Mouse (Mus musculus) lung, postnatal 0 days (tissue): Measurements from ENCODE around the gene Ascc2. TPM values are rescaled to one million over a fixed set of nuclear protein-coding genes. Genes with fewer than 3 reads are reported as not detected.

Experiments
- ATAC-seq: fragments of 200-750 bp; cut with Nextera tagmentation; 2 replicates; pipeline ENCODE4 v1.8.0; 2017; ENCODE audit warnings: moderate library complexity
- DNase-seq: peaks from one replicate; pipeline ENCODE4 v3.0.0-alpha.2; 2016; ENCODE audit warnings: low spot score
- H3K27ac ChIP-seq: fragments of 300-500 bp; sonication (generic); 2 replicates; pipeline ENCODE4 v1.5.1; 2014; ENCODE audit warnings: antibody characterized with exemption, mild to moderate bottlenecking, low read length, mixed read lengths
- H3K27me3 ChIP-seq: fragments of 300-500 bp; sonication (generic); replicated peaks from 2 replicates; pipeline ENCODE4 v1.6.1; 2014; ENCODE audit warnings: low read length, mixed read lengths; ENCODE audit not compliant: insufficient read depth
- H3K36me3 ChIP-seq: fragments of 300-500 bp; sonication (generic); 2 replicates; pipeline ENCODE4 v1.6.1; 2014; ENCODE audit warnings: low read length, mixed read lengths; ENCODE audit not compliant: insufficient read depth
- H3K4me1 ChIP-seq: fragments of 300-500 bp; sonication (generic); 2 replicates; pipeline ENCODE4 v1.6.1; 2014; ENCODE audit warnings: antibody characterized with exemption, low read depth, low read length, mixed read lengths; ENCODE audit not compliant: insufficient read depth
- H3K4me2 ChIP-seq: fragments of 300-500 bp; sonication (generic); replicated peaks from 2 replicates; pipeline ENCODE4 v1.6.1; 2014; ENCODE audit warnings: low read depth, mild to moderate bottlenecking, low read length, moderate library complexity, mixed read lengths
- H3K4me3 ChIP-seq: fragments of 300-500 bp; sonication (generic); 2 replicates; pipeline ENCODE4 v1.5.1; 2014; ENCODE audit warnings: low read depth, low read length
- H3K9ac ChIP-seq: fragments of 300-500 bp; sonication (generic); replicated peaks from 2 replicates; pipeline ENCODE4 v1.6.1; 2014; ENCODE audit warnings: low read depth, mild to moderate bottlenecking
- H3K9me3 ChIP-seq: fragments of 300-500 bp; sonication (generic); 2 replicates; pipeline ENCODE4 v1.6.1; 2016; ENCODE audit warnings: low read length, mixed read lengths
- CTCF ChIP-seq: IDR thresholded peaks from 2 replicates; pipeline ENCODE4 v1.5.1; 2016; ENCODE audit warnings: antibody characterized with exemption, mild to moderate bottlenecking
- EP300 ChIP-seq: IDR thresholded peaks from 2 replicates; pipeline ENCODE4 v1.6.1; 2016; ENCODE audit warnings: antibody characterized with exemption, mild to moderate bottlenecking, control low read depth
- WGBS: fragments of 180-500 bp; shearing (Covaris S2); extraction: QIAGEN DNeasy Blood & Tissue Kit; methylation state at CpG from one replicate; pipeline ENCODE4 v1.1.7; 2014; 5-methylcytosine and 5-hydroxymethylcytosine counted together
- polyA plus RNA-seq: library from polyadenylated mRNA; unstranded; fragments of >200 nt; fragmentation: Nextera tagmentation; extraction: Ambion mirVana; gene quantifications from 2 replicates; pipeline ENCODE4 v1.2.1, GENCODE M21; 2015

Gene Ascc2
- polyA plus RNA-seq, 1 experiment from 2014 or later = 21.7 TPM

DNA sequence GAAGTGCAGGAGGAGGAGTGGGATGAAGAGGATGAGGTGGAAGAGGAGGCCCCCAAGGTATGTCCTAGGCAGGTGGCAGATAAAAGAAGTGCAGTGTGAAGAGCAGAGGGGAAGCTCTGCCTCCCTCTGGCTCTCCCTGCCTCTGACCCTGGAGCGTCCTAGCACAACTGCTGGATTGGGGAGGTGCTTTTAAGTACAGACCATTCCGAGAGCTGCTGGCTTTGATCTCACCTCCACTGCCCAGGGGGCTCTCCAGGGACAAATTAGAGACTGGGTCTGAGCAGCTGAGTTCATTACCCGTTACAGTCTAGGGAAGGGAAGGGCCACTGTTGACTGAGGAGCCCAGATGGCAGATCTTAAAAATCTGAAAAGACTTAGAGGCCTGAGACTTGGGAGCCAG lies 42.6 kb downstream of the Ascc2 start:
- no peak overlapping the region for H3K9ac ChIP-seq
- no peaks in the 10 kb centered on the region for H3K4me1 ChIP-seq
- no peak overlapping the region for H3K27ac ChIP-seq
- no peak for ATAC-seq
- no peaks in the 10 kb centered on the region for H3K9me3 ChIP-seq
- WGBS = 65% methylated on average over 3 of the region's 3 CpGs
- no peak overlapping the region for H3K4me3 ChIP-seq
- H3K36me3 ChIP-seq = peaks cover 11% of the 10 kb centered on the region; the same call in 1 of the 2 replicates
- H3K27me3 ChIP-seq = no peaks in the 10 kb centered on the region
- no peak overlapping the region for H3K4me2 ChIP-seq
- TF ChIP-seq EP300 (no peak), CTCF (no peak)
- no peak for DNase-seq

DNA sequence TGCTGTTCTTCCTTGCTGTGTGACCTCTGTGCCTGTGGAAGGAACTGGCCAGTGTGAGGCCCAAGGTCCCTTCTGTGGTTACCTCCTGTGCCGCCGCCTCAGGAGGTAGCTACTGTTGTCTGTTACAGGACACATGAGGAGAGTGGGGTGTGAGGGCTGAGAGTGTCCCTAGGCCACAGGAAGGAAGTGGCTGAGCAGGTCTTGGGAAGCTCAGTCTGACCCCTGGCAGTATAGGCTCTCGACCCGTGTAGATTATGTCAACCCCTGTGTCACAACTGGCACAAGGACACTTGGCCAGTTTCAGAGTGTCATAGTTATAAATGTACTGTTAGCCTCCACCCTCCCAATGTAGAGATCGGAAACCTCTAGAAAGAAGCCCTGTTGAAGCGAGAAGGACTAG lies 46.0 kb downstream of the Ascc2 start:
- TF ChIP-seq CTCF = no peak
- TF ChIP-seq EP300 = no peak
- Histone ChIP-seq H3K36me3 (peaks cover 5% of the 10 kb centered on the region; the same call in 1 of the 2 replicates), H3K4me2 (no peak overlapping the region), H3K9ac (no peak overlapping the region), H3K4me3 (no peak overlapping the region), H3K27ac (no peak overlapping the region), H3K27me3 (no peaks in the 10 kb centered on the region), H3K4me1 (peaks cover 6% of the 10 kb centered on the region; the same call in 1 of the 2 replicates), H3K9me3 (no peaks in the 10 kb centered on the region)
- DNase-seq = no peak
- 71% methylated on average over 6 of the region's 6 CpGs for WGBS
- ATAC-seq = no peak

DNA sequence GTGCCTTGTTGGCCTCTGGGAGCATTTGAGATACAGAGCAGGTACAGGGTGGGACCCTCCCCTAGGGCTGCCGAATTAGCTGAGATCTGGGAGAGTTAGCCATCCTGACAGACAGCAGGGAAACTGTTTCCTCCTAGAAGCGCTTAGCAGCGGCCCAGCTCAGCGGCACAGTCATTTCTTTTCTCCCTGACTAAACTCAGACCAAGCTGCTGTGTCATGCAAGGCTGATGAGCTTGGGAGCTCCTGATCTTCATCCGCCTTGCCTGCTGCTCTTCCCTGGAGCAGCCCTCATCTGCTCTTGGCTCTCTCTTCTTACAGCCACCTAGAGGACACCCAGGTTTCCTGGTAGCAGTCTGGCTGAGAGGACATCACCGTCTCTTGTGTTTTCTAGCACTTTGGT lies 46.6 kb downstream of the Ascc2 start:
- ATAC-seq = no peak
- Histone ChIP-seq H3K36me3 (peaks cover 5% of the 10 kb centered on the region; the same call in 1 of the 2 replicates), H3K9ac (no peak overlapping the region), H3K27ac (no peak overlapping the region), H3K27me3 (no peaks in the 10 kb centered on the region), H3K4me1 (peaks cover 6% of the 10 kb centered on the region; the same call in 1 of the 2 replicates), H3K4me3 (no peak overlapping the region), H3K9me3 (no peaks in the 10 kb centered on the region), H3K4me2 (no peak overlapping the region)
- TF ChIP-seq CTCF = no peak
- no peak for TF ChIP-seq EP300
- 76% methylated on average over 6 of the region's 6 CpGs for WGBS
- no peak for DNase-seq

DNA sequence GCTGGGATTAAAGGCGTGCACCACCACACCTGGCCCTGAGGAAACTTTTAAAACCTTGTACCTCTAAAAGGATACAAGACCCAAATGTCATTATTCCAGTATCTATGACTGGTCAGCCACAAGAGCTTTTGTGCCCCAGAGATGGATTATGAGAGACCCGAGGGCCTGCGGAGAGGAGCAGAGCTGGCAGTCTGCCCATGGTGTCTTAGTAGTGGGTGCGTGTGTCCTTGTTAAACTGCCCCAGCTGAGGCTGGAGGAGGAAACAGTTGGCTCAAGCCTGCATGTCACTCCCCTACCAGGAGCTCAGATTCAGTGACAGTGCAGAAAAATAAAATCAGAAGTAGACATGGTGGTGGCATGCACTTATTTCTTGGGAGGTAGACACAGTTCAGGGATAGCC lies 47.5 kb downstream of the Ascc2 start:
- ATAC-seq (no peak), DNase-seq (no peak)
- no peaks in the 10 kb centered on the region for H3K9me3 ChIP-seq
- no peak overlapping the region for H3K4me2 ChIP-seq
- H3K9ac ChIP-seq = no peak overlapping the region
- 65% methylated on average over 4 of the region's 4 CpGs for WGBS
- peaks cover 6% of the 10 kb centered on the region; the same call in 1 of the 2 replicates for H3K4me1 ChIP-seq
- H3K27ac ChIP-seq = no peak overlapping the region
- H3K36me3 ChIP-seq = peaks cover 5% of the 10 kb centered on the region; the same call in 1 of the 2 replicates
- no peak overlapping the region for H3K4me3 ChIP-seq
- H3K27me3 ChIP-seq = no peaks in the 10 kb centered on the region
- TF ChIP-seq CTCF (no peak), EP300 (no peak)

DNA sequence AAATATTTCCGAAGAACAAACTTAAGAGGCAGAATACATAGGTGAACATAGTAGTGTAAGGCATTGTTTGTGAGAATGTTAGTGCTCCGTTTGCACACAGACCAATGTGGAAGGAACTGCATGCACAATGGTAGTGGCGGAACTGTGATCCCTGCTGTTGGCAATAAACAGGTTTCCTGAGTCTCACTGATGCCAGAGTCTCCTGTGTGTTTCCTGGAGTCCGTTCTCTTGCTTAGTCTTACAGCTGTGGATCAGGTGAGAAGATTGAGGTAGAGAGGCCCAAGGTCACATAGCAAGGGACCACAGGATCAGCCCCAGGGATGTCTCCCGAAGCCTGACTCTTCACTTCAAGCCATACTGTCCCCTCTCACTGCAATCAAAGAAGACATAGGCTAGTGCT lies 48.0 kb downstream of the Ascc2 start:
- no peak for DNase-seq
- H3K4me3 ChIP-seq = no peak overlapping the region
- H3K4me1 ChIP-seq = peaks cover 6% of the 10 kb centered on the region; the same call in 1 of the 2 replicates
- H3K4me2 ChIP-seq = no peak overlapping the region
- H3K9ac ChIP-seq = no peak overlapping the region
- H3K27me3 ChIP-seq = no peaks in the 10 kb centered on the region
- H3K27ac ChIP-seq = no peak overlapping the region
- H3K9me3 ChIP-seq = no peaks in the 10 kb centered on the region
- ATAC-seq = no peak
- TF ChIP-seq CTCF (no peak), EP300 (no peak)
- peaks cover 5% of the 10 kb centered on the region; the same call in 1 of the 2 replicates for H3K36me3 ChIP-seq
- 79% methylated on average over 5 of the region's 5 CpGs for WGBS

DNA sequence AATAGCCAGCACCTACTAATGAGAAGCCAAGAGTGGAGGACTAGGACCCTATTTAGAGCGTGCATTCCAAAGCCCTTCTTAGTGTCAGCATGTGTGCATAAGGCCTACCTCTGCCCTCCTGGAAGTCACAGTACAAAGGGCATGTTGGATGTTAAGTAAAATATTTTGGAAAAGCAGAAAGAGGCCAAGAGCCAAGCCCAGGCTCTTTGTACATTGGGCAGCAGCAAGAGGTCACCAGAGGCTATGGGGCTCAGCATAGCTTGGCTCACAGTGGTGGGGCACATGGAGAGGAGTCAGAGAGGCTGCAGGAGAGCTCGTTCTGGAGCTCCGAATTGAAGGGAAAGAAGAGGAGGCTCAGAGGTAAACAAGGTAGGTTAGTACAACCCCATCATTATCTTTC lies 49.5 kb downstream of the Ascc2 start:
- H3K9me3 ChIP-seq = no peaks in the 10 kb centered on the region
- H3K27me3 ChIP-seq = no peaks in the 10 kb centered on the region
- peaks cover 6% of the 10 kb centered on the region; the same call in 1 of the 2 replicates for H3K4me1 ChIP-seq
- no peaks in the 10 kb centered on the region for H3K36me3 ChIP-seq
- no peak overlapping the region for H3K4me3 ChIP-seq
- no peak overlapping the region for H3K4me2 ChIP-seq
- ATAC-seq = no peak
- TF ChIP-seq EP300 (no peak), CTCF (no peak)
- 66% methylated on average over 3 of the region's 3 CpGs for WGBS
- no peak overlapping the region for H3K27ac ChIP-seq
- no peak overlapping the region for H3K9ac ChIP-seq
- DNase-seq = no peak

DNA sequence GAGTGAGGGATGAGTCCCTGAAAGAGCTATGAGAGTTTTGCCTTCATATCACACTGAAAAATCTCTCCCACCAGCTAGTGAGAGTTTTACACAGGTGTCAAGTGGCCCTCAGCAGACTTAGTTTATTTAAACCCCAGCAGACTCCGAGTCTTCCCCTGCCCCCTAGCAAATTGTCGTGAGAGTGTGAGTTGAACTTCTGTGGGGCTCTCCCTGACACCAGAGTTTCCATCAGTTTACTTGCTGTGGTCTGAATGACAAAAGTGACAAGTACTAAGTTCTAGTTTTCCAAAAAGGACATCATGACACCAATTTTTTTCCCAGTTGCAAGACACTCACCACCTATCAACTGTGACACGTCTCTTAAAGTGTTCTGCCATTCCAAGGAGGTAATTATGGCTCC lies 50.3 kb downstream of the Ascc2 start:
- Histone ChIP-seq H3K4me3 (no peak overlapping the region), H3K36me3 (no peaks in the 10 kb centered on the region), H3K27me3 (no peaks in the 10 kb centered on the region), H3K9ac (no peak overlapping the region), H3K9me3 (no peaks in the 10 kb centered on the region), H3K4me1 (peaks cover 6% of the 10 kb centered on the region; the same call in 1 of the 2 replicates), H3K27ac (no peak overlapping the region), H3K4me2 (no peak overlapping the region)
- no peak for ATAC-seq
- WGBS = 40% methylated on average over 3 of the region's 3 CpGs
- TF ChIP-seq CTCF = no peak
- no peak for TF ChIP-seq EP300
- DNase-seq = no peak
